Mouse (Mus musculus) brain, adult 10 weeks (tissue): ENCODE data around the gene Gm12569. TPM values are rescaled to one million over a fixed set of nuclear protein-coding genes. Genes with fewer than 3 reads are reported as not detected.

ENCODE experiments used
- polyA plus RNA-seq: library from polyadenylated mRNA; stranded (reverse); fragments of 350-450 nt; fragmentation: Illumina TruSeq; extraction: RNeasy Lipid Tissue Mini Kit (QIAGEN cat#74804); gene quantifications from one replicate; pipeline ENCODE4 v1.2.3, GENCODE M21; 2015; ENCODE audit warnings: low read depth, low replicate concordance

Gene Gm12569
- not detected for polyA plus RNA-seq

GRCm38 (mm10) chr11:51220308-51220707 lies at the start of gene Gm12569:
Gene Gm12569, plus strand, starts transcription at chr11:51220473.

GRCm38 (mm10) chr11:51261680-51262219 lies 41.5 kb downstream of the Gm12569 start, which contains the start of gene Clk4:
Gene Clk4, plus strand, starts transcription at chr11:51261730.

GRCm38 (mm10) chr11:51262342-51263285 lies 42.3 kb downstream of the Gm12569 start, which contains the start of gene BC049762:
Gene BC049762, minus strand, starts transcription at chr11:51263046.

Other genes with a start within 250 kb of the Gm12569 start
- gene Olfr1377, start 238.5 kb upstream of the Gm12569 start, polyA plus RNA-seq = not detected
- gene Olfr51, start 216.9 kb upstream of the Gm12569 start, polyA plus RNA-seq = not detected
- not detected for gene Olfr54, start 206.2 kb upstream of the Gm12569 start, polyA plus RNA-seq
- not detected for gene Olfr1375, start 172.4 kb upstream of the Gm12569 start, polyA plus RNA-seq
- gene Zfp354a, start 161.2 kb upstream of the Gm12569 start, polyA plus RNA-seq = 8.3 TPM
- gene Clk4, start 41.3 kb downstream of the Gm12569 start, polyA plus RNA-seq = 124 TPM
- not detected for gene BC049762, start 42.6 kb downstream of the Gm12569 start, polyA plus RNA-seq
- 3.7 TPM for gene Col23a1, start 69.4 kb downstream of the Gm12569 start, polyA plus RNA-seq